Mouse (Mus musculus) adrenal gland, postnatal 14 days (tissue): ENCODE measurements around the gene Card6. TPM values are rescaled to one million over a fixed set of nuclear protein-coding genes. Genes with fewer than 3 reads are reported as not detected.

Source experiments
- DNase-seq: peaks from one replicate; pipeline ENCODE4 v3.0.0; 2021; ENCODE audit warnings: mixed read lengths
- total RNA-seq: library from RNA; stranded (reverse); gene quantifications from 2 replicates; pipeline ENCODE4 v1.2.3, GENCODE M21; 2021

Gene Card6
- total RNA-seq, 1 experiment from 2014 or later, result 9.0 TPM

- DNase-seq, result no peak
These were observed 19.3 kb downstream of the Card6 start for GRCm38 (mm10) chr15:5088850-5089608.

DNA sequence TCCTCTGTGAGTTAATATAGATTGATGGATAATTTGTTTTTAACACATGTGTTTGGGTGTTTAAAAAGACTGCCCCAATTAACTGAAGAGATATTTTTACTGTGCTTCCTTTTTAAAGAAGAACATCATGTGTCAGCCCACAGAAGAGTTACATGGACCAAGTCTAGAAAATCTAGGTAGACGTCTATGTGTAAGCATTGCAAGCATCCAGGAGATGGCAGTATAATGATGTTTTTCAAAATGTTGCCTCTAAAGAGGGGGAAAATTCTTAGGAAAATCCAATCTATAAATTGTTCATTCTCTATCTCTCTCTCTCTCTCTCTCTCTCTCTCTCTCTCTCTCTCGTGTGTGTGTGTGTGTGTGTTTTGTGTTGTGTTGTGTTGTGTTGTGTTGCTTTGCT lies 22.2 kb downstream of the Card6 start:
- DNase-seq, result no peak

- no peak for DNase-seq
These were observed 27.1 kb downstream of the Card6 start for GRCm38 (mm10) chr15:5081235-5081634.

GRCm38 (mm10) chr15:5068801-5069518 lies 39.4 kb downstream of the Card6 start:
- peak; percentile 34 for DNase-seq

DNA sequence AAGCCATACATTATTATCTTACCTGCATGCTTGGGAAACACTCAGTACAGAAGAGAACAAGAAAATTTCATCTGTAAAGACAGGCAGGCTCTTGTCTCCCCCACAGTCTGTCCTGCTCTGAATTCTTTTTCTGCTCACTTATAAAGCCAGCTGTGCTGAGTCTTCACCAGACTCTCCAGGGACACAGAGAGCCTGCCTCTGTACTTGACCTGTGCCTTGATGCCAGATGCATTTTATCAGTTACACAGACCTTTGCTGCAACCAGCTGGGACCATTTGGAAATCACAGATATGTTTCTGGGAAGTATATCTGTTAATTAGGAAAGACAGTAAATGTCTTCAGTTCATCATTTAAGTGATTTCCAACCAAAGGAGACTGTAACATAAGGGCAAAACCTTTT lies 44.7 kb downstream of the Card6 start, which contains the start of gene C7:
C7 (minus strand) TSS at position 106 of the 400 bp plus-strand sequence.
- DNase-seq, result no peak

Other genes with a start within 250 kb of the Card6 start
- not detected in 2 replicates for gene Mroh2b, start 209.8 kb downstream of the Card6 start, total RNA-seq
- gene C7, start 44.8 kb downstream of the Card6 start, total RNA-seq, result 6.2 and 7.6 TPM in 2 replicates
- gene Rpl37, start 8.1 kb upstream of the Card6 start, total RNA-seq, result 366 and 383 TPM in 2 replicates
- gene Prkaa1, start 35.3 kb upstream of the Card6 start, total RNA-seq, result 32.3 and 33.7 TPM in 2 replicates
- gene Ttc33, start 77.0 kb upstream of the Card6 start, total RNA-seq, result 53.1 and 54.6 TPM in 2 replicates
- gene Ptger4, start 135.6 kb upstream of the Card6 start, total RNA-seq, result 4.0 and 5.6 TPM in 2 replicates